8 mouse cellular contexts compared by ENCODE assay signal in genomic region chr2:30133613-30134377, GRCm38 (mm10). TPM values are rescaled to one million over a fixed set of nuclear protein-coding genes. Genes with fewer than 3 reads are reported as not detected.
DNase-seq lines count a peak whose midpoint lies in the region; ATAC-seq and TF ChIP-seq lines count a peak whose summit lies in the region.

TSS of gene Tbc1d13 (plus strand) at chr2:30133746.

- peak; percentile 93 for ATAC-seq in erythroid progenitor cell, adult 5-6 weeks (replicated peaks; ENCODE audit: low FRiP score, poor library complexity, severe bottlenecking)
- peak; percentile 95 for ATAC-seq in heart, embryonic 12.5 days (ENCODE audit: insufficient number of reproducible peaks, low FRiP score)
- ATAC-seq in kidney, postnatal 0 days (replicated peaks; ENCODE audit: low FRiP score, low read depth): peak; percentile 90
- peak; percentile 94 for ATAC-seq in liver, embryonic 11.5 days (replicated peaks; ENCODE audit: low FRiP score)
- peak; percentile 92 for ATAC-seq in stomach, embryonic 14.5 days (ENCODE audit: insufficient number of reproducible peaks, insufficient read depth, low FRiP score, low read depth)

- H3K4me1 ChIP-seq in heart, embryonic 12.5 days (replicated peaks): peaks cover 22% of the 10 kb centered on the region
- H3K4me1 ChIP-seq in kidney, postnatal 0 days (replicated peaks; ENCODE audit: insufficient read depth, low read length): 0 out of 2 replicates have a peak, but pooled peaks cover 12% of the 10 kb centered on the region
- peaks cover 24% of the 10 kb centered on the region for H3K4me1 ChIP-seq in liver, embryonic 11.5 days (replicated peaks; ENCODE audit: control insufficient read depth, insufficient read depth, low read length)
- H3K4me1 ChIP-seq in stomach, embryonic 14.5 days (ENCODE audit: control insufficient read depth, insufficient read depth, low read length): peaks cover 17% of the 10 kb centered on the region

- H3K36me3 ChIP-seq in heart, embryonic 12.5 days: peaks cover 32% of the 10 kb centered on the region
- H3K36me3 ChIP-seq in kidney, postnatal 0 days (ENCODE audit: insufficient read depth, low read length): peaks cover 12% of the 10 kb centered on the region
- H3K36me3 ChIP-seq in liver, embryonic 11.5 days (ENCODE audit: control insufficient read depth, insufficient read depth, low read length): peaks cover 4% of the 10 kb centered on the region; the same call in 1 of the 2 replicates
- peaks cover 6% of the 10 kb centered on the region; the same call in 1 of the 2 replicates for H3K36me3 ChIP-seq in stomach, embryonic 14.5 days (ENCODE audit: control insufficient read depth, insufficient read depth, low read length)

- under 1% methylated on average over 46 of the region's 46 CpGs for WGBS in heart, embryonic 12.5 days
- WGBS in kidney, postnatal 0 days: under 1% methylated on average over 42 of the region's 46 CpGs
- WGBS in liver, embryonic 11.5 days: under 1% methylated on average over 45 of the region's 46 CpGs
- WGBS in stomach, embryonic 14.5 days: under 1% methylated on average over 40 of the region's 46 CpGs

- peak within 1 kb of the TSS; percentile 96 for H3K4me2 ChIP-seq in heart, embryonic 12.5 days
- H3K4me2 ChIP-seq in kidney, postnatal 0 days (ENCODE audit: low read length): peak within 1 kb of the TSS; percentile 90
- peak within 1 kb of the TSS; percentile 91 for H3K4me2 ChIP-seq in liver, embryonic 11.5 days
- peak within 1 kb of the TSS; percentile 88 for H3K4me2 ChIP-seq in stomach, embryonic 14.5 days (replicated peaks; ENCODE audit: low read depth, low read length)

- peak within 1 kb of the TSS; percentile 83 for H3K27ac ChIP-seq in heart, embryonic 12.5 days (ENCODE audit: poor library complexity, severe bottlenecking)
- peak within 1 kb of the TSS; percentile 90 for H3K27ac ChIP-seq in kidney, postnatal 0 days
- peak within 1 kb of the TSS; percentile 88 for H3K27ac ChIP-seq in liver, embryonic 11.5 days (ENCODE audit: low read depth, low read length)
- peak within 1 kb of the TSS; percentile 81 for H3K27ac ChIP-seq in stomach, embryonic 14.5 days (ENCODE audit: low read length)

- no peaks in the 10 kb centered on the region for H3K9me3 ChIP-seq in heart, embryonic 12.5 days (replicated peaks)
- H3K9me3 ChIP-seq in kidney, postnatal 0 days (replicated peaks; ENCODE audit: low read length): no peaks in the 10 kb centered on the region
- no peaks in the 10 kb centered on the region for H3K9me3 ChIP-seq in liver, embryonic 11.5 days (ENCODE audit: control insufficient read depth, low read length)
- H3K9me3 ChIP-seq in stomach, embryonic 14.5 days (ENCODE audit: control insufficient read depth, low read depth, low read length): no peaks in the 10 kb centered on the region

- peak; percentile 99 for DNase-seq in CD4-positive helper T cell, adult 2 months (ENCODE audit: low read depth, low spot score)
- peak; percentile 85 for DNase-seq in brain, embryonic 18.5 days (ENCODE audit: low read depth, low spot score)
- peak; percentile 97 for DNase-seq in kidney, postnatal 0 days (ENCODE audit: low spot score)
- DNase-seq in liver, embryonic 11.5 days (ENCODE audit: low spot score): peak; percentile 97
- peak; percentile 99 for DNase-seq in naive thymus-derived CD4-positive, alpha-beta T cell, adult 2 months (ENCODE audit: low read depth)

- H3K9ac ChIP-seq in heart, embryonic 12.5 days: peak within 1 kb of the TSS; percentile 91
- peak within 1 kb of the TSS; percentile 80 for H3K9ac ChIP-seq in kidney, postnatal 0 days (ENCODE audit: low read depth, low read length)
- peak within 1 kb of the TSS; percentile 85 for H3K9ac ChIP-seq in liver, embryonic 11.5 days (ENCODE audit: low read depth, low read length)
- peak within 1 kb of the TSS; percentile 71 for H3K9ac ChIP-seq in stomach, embryonic 14.5 days (replicated peaks; ENCODE audit: low read depth, low read length)

- peak within 1 kb of the TSS; percentile 92 for H3K4me3 ChIP-seq in heart, embryonic 12.5 days
- H3K4me3 ChIP-seq in kidney, postnatal 0 days (replicated peaks; ENCODE audit: low read depth, low read length): peak within 1 kb of the TSS; percentile 92
- peak within 1 kb of the TSS; percentile 80 for H3K4me3 ChIP-seq in liver, embryonic 11.5 days (ENCODE audit: low read depth, low read length)
- peak within 1 kb of the TSS; percentile 86 for H3K4me3 ChIP-seq in stomach, embryonic 14.5 days (ENCODE audit: low read depth, low read length)

- peak; percentile 12 for TF ChIP-seq CTCF in kidney, postnatal 0 days (IDR thresholded peaks at IDR 0.05; ENCODE audit: low read depth)

- 0 out of 2 replicates have a peak, but pooled peaks cover 2% of the 10 kb centered on the region for H3K27me3 ChIP-seq in heart, embryonic 12.5 days (replicated peaks)
- H3K27me3 ChIP-seq in kidney, postnatal 0 days (ENCODE audit: insufficient read depth, low read length): no peaks in the 10 kb centered on the region
- no peaks in the 10 kb centered on the region for H3K27me3 ChIP-seq in liver, embryonic 11.5 days (replicated peaks; ENCODE audit: control insufficient read depth, insufficient read depth, low read length)
- no peaks in the 10 kb centered on the region for H3K27me3 ChIP-seq in stomach, embryonic 14.5 days (ENCODE audit: control insufficient read depth, insufficient read depth, low read length)

RNA-seq across cellular contexts. Expression of gene Tbc1d13, which starts in this region (rescaled TPM):
- total RNA-seq in erythroid progenitor cell, adult 5-6 weeks (2015; ENCODE audit: low replicate concordance): 4.7 and 9.2 TPM in 2 replicates
- 4.8 and 13.2 TPM in 2 replicates for total RNA-seq in erythroid progenitor cell, adult 5-6 weeks (2017; ENCODE audit: low replicate concordance)
- 5.4 and 5.8 TPM in 2 replicates for polyA plus RNA-seq in heart, embryonic 12.5 days (2016; fragmentation: Nextera tagmentation; extraction: Ambion mirVana)
- polyA plus RNA-seq in kidney, postnatal 0 days (2015; fragmentation: Nextera tagmentation; extraction: Ambion mirVana): 6.4 and 6.6 TPM in 2 replicates
- 6.9 and 9.2 TPM in 2 replicates for polyA plus RNA-seq in liver, embryonic 11.5 days (2014; fragmentation: Nextera tagmentation; extraction: Ambion mirVana)
- 12.0 and 12.4 TPM in 2 replicates for polyA plus RNA-seq in stomach, embryonic 14.5 days (2014; fragmentation: Nextera tagmentation; extraction: Ambion mirVana)

Comparison
In these comparisons a context has a peak if more than half of its experiments do, and no peak if none do; other contexts are left out.
1. Peak in every context shown above with its lines: DNase-seq, ATAC-seq, H3K4me3 ChIP-seq and H3K27ac ChIP-seq.